Mouse (Mus musculus): ENCODE data around the gene Fgf18. TPM values are rescaled to one million over a fixed set of nuclear protein-coding genes. Genes with fewer than 3 reads are reported as not detected.

Gene Fgf18
- polyA plus RNA-seq, 1 experiment from 2014 or later: 9.2 TPM

DNA sequence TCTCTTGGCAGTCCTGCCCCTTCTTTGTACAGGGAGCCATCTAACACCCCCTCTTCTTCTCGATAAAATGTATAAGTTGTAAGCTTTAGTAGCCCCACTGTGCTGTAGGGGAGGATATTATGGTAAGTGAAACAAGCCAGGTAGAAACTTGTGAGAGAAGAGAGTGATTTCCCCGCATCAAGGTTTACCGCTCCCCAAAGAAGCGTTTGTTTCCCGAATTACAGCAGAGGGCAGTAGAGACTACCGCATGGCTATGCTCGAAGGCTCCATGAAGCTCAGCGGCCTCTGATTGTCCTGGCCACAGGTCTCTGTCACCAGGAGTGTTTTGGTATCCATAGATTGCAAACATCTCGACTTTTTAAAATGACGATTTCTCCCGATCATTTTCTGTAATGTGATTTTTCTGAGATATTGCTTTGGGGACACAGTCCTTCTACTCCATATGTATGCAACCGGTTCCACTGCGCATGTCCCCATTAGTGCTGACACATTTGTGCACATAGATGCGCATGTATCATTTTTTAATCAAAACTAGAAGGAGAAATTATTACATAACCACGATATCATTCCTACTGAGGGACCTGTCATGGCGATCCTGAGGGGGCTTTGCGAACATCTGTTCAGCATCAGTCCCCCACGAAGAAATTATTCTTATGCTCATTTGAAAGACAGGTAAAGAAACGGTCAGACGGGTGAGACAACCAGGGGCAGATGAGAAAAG is 29.5 kb upstream of the Fgf18 start:
- 32% methylated on average over 20 of the region's 20 CpGs for WGBS
- no peak for ATAC-seq (replicated peaks; ENCODE audit: extremely low read depth, insufficient read depth, low FRiP score)
- H3K27ac ChIP-seq (ENCODE audit: low read length): no peak overlapping the region

GRCm38 (mm10) chr11:33175768-33176167 is 28.6 kb upstream of the Fgf18 start:
- Histone ChIP-seq H3K36me3 (ENCODE audit: control insufficient read depth, insufficient read depth) (no peaks in the 10 kb centered on the region), H3K9ac (ENCODE audit: low read length) (no peak overlapping the region), H3K4me2 (ENCODE audit: low read depth, low read length) (no peak overlapping the region), H3K27ac (ENCODE audit: low read length) (no peak overlapping the region), H3K4me1 (ENCODE audit: control insufficient read depth, insufficient read depth, low read length) (peaks cover 3% of the 10 kb centered on the region; the same call in 1 of the 2 replicates), H3K4me3 (ENCODE audit: low read length) (no peak overlapping the region), H3K9me3 (replicated peaks; ENCODE audit: control insufficient read depth, low read length) (no peaks in the 10 kb centered on the region), H3K27me3 (ENCODE audit: control insufficient read depth, insufficient read depth, low read length) (peaks cover 35% of the 10 kb centered on the region)
- no peak for ATAC-seq (replicated peaks; ENCODE audit: extremely low read depth, insufficient read depth, low FRiP score)
- 54% methylated on average over 3 of the region's 3 CpGs for WGBS

More for the DNA sequence above, 29.5 kb upstream of the Fgf18 start:
- Histone ChIP-seq H3K4me1 (ENCODE audit: control insufficient read depth, insufficient read depth, low read length) (peaks cover 3% of the 10 kb centered on the region; the same call in 1 of the 2 replicates), H3K27me3 (ENCODE audit: control insufficient read depth, insufficient read depth, low read length) (peaks cover 33% of the 10 kb centered on the region), H3K36me3 (ENCODE audit: control insufficient read depth, insufficient read depth) (no peaks in the 10 kb centered on the region), H3K4me2 (ENCODE audit: low read depth, low read length) (no peak overlapping the region), H3K9me3 (replicated peaks; ENCODE audit: control insufficient read depth, low read length) (no peaks in the 10 kb centered on the region), H3K4me3 (ENCODE audit: low read length) (no peak overlapping the region), H3K9ac (ENCODE audit: low read length) (no peak overlapping the region)

GRCm38 (mm10) chr11:33170489-33170888 is 23.3 kb upstream of the Fgf18 start:
- no peak for ATAC-seq (replicated peaks; ENCODE audit: extremely low read depth, insufficient read depth, low FRiP score)
- 13% methylated on average over 9 of the region's 9 CpGs for WGBS

DNA sequence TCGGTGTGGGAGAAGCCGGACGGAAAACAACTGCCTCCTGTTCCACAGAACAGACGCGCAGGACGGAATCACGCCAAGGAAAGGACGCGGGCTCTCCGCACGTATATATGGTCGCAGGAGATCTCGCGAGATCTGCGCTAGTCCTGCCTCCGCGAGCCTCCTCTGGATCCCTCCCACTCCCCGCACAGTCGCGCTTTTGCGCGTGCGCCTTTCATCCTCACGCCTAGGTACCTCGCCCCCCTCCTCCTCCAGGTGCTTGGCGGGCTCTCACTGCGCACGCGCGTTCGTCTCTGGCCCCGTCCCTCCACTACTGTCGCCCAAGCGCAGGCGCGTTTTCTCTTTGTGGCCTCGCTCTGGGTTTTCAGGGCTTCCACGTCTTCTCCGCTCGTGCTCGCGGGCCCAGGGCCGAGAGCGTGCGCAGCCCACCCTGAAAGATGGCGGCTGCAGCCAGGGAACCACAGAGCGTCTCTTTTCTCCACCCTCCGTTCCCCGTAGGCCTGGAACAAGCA is 15.9 kb upstream of the Fgf18 start, which contains the start of gene Npm1:
Gene Npm1 (minus strand): TSS at position 209 of the 509 bp plus-strand sequence.
- Histone ChIP-seq H3K9me3 (replicated peaks; ENCODE audit: control insufficient read depth, low read length) (no peaks in the 10 kb centered on the region), H3K9ac (ENCODE audit: low read length) (peak within 1 kb of the TSS; percentile 85), H3K4me2 (ENCODE audit: low read depth, low read length) (peak within 1 kb of the TSS; percentile 90), H3K4me1 (ENCODE audit: control insufficient read depth, insufficient read depth, low read length) (peaks cover 15% of the 10 kb centered on the region), H3K36me3 (ENCODE audit: control insufficient read depth, insufficient read depth) (peaks cover 18% of the 10 kb centered on the region), H3K27me3 (ENCODE audit: control insufficient read depth, insufficient read depth, low read length) (no peaks in the 10 kb centered on the region), H3K27ac (ENCODE audit: low read length) (peak within 1 kb of the TSS; percentile 89), H3K4me3 (ENCODE audit: low read length) (peak within 1 kb of the TSS; percentile 91)
- peak; percentile 97 for ATAC-seq (replicated peaks; ENCODE audit: extremely low read depth, insufficient read depth, low FRiP score)
- WGBS: 3% methylated on average over 49 of the region's 49 CpGs

More at GRCm38 (mm10) chr11:33170489-33170888, 23.3 kb upstream of the Fgf18 start:
- H3K27me3 ChIP-seq (ENCODE audit: control insufficient read depth, insufficient read depth, low read length): peaks cover 10% of the 10 kb centered on the region
- H3K27ac ChIP-seq (ENCODE audit: low read length): no peak overlapping the region
- no peak overlapping the region for H3K9ac ChIP-seq (ENCODE audit: low read length)
- no peak overlapping the region for H3K4me3 ChIP-seq (ENCODE audit: low read length)
- H3K36me3 ChIP-seq (ENCODE audit: control insufficient read depth, insufficient read depth): no peaks in the 10 kb centered on the region
- H3K4me1 ChIP-seq (ENCODE audit: control insufficient read depth, insufficient read depth, low read length): no peaks in the 10 kb centered on the region
- H3K4me2 ChIP-seq (ENCODE audit: low read depth, low read length): no peak overlapping the region
- no peaks in the 10 kb centered on the region for H3K9me3 ChIP-seq (replicated peaks; ENCODE audit: control insufficient read depth, low read length)

DNA sequence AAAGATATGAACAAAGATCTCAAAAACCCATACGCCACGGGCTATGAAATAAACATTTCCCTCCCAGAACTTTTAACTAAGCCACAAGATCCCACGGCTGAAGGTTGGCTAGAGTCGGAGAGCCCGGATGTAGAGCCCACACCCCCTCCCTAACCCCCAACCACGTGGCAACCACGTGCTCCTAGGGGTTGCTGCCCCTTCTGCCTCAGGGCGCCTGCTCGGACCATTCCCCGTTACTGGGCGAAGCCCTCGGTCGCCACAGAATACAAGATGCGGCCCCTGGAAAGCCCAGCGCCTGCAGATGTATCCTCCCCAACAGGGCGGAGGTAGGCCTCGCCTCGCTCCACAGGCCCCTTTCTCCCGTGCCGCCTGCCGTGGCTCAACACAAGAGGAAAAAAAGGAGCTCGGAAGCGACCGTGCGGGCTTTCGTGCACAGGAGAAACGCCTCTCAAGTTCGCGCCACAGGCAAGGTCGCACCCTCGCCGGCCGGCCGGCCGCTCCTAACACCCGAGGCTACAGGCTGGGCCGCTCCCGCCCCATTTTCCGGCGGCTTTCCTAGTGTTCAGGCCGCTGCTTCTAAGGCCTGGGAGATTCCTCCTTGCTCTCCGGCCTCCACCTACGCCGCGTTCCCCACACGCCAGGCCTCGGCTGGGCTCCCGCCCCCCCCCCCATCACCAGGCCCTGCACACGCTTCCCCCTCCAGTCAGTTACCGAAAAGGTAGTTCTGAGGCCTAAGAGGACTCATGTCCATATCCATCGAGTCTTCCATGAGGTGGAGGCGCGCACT is 15.2 kb upstream of the Fgf18 start:
- peak overlapping the region; percentile 86 for H3K27ac ChIP-seq (ENCODE audit: low read length)
- H3K4me2 ChIP-seq (ENCODE audit: low read depth, low read length): peak overlapping the region; percentile 90
- H3K36me3 ChIP-seq (ENCODE audit: control insufficient read depth, insufficient read depth): peaks cover 23% of the 10 kb centered on the region
- H3K4me3 ChIP-seq (ENCODE audit: low read length): peak overlapping the region; percentile 91
- H3K27me3 ChIP-seq (ENCODE audit: control insufficient read depth, insufficient read depth, low read length): no peaks in the 10 kb centered on the region
- H3K9me3 ChIP-seq (replicated peaks; ENCODE audit: control insufficient read depth, low read length): no peaks in the 10 kb centered on the region
- H3K9ac ChIP-seq (ENCODE audit: low read length): peak overlapping the region; percentile 85
- peaks cover 15% of the 10 kb centered on the region for H3K4me1 ChIP-seq (ENCODE audit: control insufficient read depth, insufficient read depth, low read length)
- ATAC-seq (replicated peaks; ENCODE audit: extremely low read depth, insufficient read depth, low FRiP score): peak; percentile 42
- WGBS: 3% methylated on average over 53 of the region's 53 CpGs

- Histone ChIP-seq H3K27me3 (ENCODE audit: control insufficient read depth, insufficient read depth, low read length) (no peaks in the 10 kb centered on the region), H3K4me3 (ENCODE audit: low read length) (no peak overlapping the region), H3K9ac (ENCODE audit: low read length) (no peak overlapping the region), H3K9me3 (replicated peaks; ENCODE audit: control insufficient read depth, low read length) (no peaks in the 10 kb centered on the region), H3K27ac (ENCODE audit: low read length) (no peak overlapping the region), H3K36me3 (ENCODE audit: control insufficient read depth, insufficient read depth) (peaks cover 37% of the 10 kb centered on the region), H3K4me1 (ENCODE audit: control insufficient read depth, insufficient read depth, low read length) (peaks cover 15% of the 10 kb centered on the region), H3K4me2 (ENCODE audit: low read depth, low read length) (no peak overlapping the region)
- WGBS: 91% methylated on average over 3 of the region's 3 CpGs
- no peak for ATAC-seq (replicated peaks; ENCODE audit: extremely low read depth, insufficient read depth, low FRiP score)
Measured at GRCm38 (mm10) chr11:33159741-33160140, 12.5 kb upstream of the Fgf18 start.

DNA sequence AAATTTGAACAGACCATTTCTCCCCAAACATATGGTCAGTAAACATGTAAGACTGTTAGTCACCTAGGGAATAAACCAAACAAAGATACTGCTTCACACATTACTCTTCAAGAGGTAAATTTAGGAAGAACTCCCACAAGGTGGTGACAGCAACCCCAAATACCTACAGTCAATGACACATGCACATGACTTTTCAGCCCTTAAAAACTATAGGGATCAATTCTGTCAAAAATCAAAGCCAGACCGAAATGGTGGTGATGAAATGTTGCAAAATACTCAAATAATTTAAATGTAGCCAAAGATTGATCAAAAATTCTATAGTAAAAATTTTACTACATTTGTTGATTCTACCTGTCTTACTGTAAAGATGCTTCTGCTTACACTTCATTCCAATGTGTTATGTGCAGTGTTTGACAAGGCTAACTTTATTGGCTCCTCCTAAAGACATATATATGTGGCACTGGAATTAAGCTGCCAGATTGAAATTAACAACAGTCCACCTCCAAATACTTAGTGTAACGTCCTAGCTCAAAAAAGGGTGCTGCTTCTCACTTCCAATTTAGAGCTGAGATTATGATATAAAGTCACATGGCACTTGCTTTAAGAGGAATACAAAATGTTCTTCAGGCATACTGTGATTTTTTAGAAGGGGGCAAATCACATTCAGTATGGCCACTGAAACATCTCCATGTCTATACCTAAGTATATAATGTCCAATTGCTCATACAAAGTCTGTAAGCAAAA is 10.4 kb upstream of the Fgf18 start:
- Histone ChIP-seq H3K9me3 (replicated peaks; ENCODE audit: control insufficient read depth, low read length) (no peaks in the 10 kb centered on the region), H3K27me3 (ENCODE audit: control insufficient read depth, insufficient read depth, low read length) (no peaks in the 10 kb centered on the region), H3K9ac (ENCODE audit: low read length) (no peak overlapping the region), H3K4me3 (ENCODE audit: low read length) (no peak overlapping the region), H3K4me1 (ENCODE audit: control insufficient read depth, insufficient read depth, low read length) (peaks cover 10% of the 10 kb centered on the region), H3K4me2 (ENCODE audit: low read depth, low read length) (no peak overlapping the region), H3K27ac (ENCODE audit: low read length) (no peak overlapping the region), H3K36me3 (ENCODE audit: control insufficient read depth, insufficient read depth) (peaks cover 46% of the 10 kb centered on the region)
- ATAC-seq (replicated peaks; ENCODE audit: extremely low read depth, insufficient read depth, low FRiP score): no peak
- WGBS: 80% methylated on average over 2 of the region's 2 CpGs

DNA sequence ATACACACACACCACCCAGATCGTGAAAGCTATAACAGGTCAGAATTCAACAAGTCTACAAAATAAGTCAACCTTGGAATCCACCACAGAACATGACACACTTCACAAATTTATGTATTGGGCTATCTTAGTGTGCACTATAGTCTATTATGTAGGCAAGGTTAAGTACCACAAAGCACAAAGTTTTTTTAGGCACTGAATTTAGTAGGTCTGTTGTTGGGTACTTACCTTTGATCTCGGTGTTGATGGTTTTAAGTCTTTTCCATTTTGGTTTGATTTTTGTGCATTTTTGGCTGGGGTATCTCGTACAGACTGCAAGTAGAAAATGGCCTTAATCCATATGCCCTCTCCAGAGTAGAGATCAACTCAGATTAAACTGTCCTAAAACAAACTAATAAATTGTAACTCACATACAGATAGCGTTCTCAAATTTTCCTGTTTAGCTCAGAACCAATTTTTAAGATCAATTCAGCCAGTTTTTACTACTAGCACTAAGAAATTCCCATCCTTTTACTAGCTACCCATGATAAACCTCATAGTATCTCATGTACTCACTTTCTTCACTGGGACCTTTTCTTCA is 9.3 kb upstream of the Fgf18 start:
- H3K4me3 ChIP-seq (ENCODE audit: low read length): no peak overlapping the region
- no peaks in the 10 kb centered on the region for H3K9me3 ChIP-seq (replicated peaks; ENCODE audit: control insufficient read depth, low read length)
- 86% methylated on average over 4 of the region's 4 CpGs for WGBS
- H3K36me3 ChIP-seq (ENCODE audit: control insufficient read depth, insufficient read depth): peaks cover 51% of the 10 kb centered on the region
- H3K4me2 ChIP-seq (ENCODE audit: low read depth, low read length): no peak overlapping the region
- H3K4me1 ChIP-seq (ENCODE audit: control insufficient read depth, insufficient read depth, low read length): peaks cover 9% of the 10 kb centered on the region
- no peak overlapping the region for H3K9ac ChIP-seq (ENCODE audit: low read length)
- H3K27ac ChIP-seq (ENCODE audit: low read length): no peak overlapping the region
- no peaks in the 10 kb centered on the region for H3K27me3 ChIP-seq (ENCODE audit: control insufficient read depth, insufficient read depth, low read length)
- no peak for ATAC-seq (replicated peaks; ENCODE audit: extremely low read depth, insufficient read depth, low FRiP score)
